Mouse (Mus musculus): ENCODE measurements around the gene Olfr661. TPM values are rescaled to one million over a fixed set of nuclear protein-coding genes. Genes with fewer than 3 reads are reported as not detected.

Olfr661 gene
- polyA plus RNA-seq (2021; fragmentation: Nextera tagmentation) = not detected in 2 replicates
- long read RNA-seq, experiment 1 = 0 reads
- long read RNA-seq, experiment 2 = 0 reads

DNA sequence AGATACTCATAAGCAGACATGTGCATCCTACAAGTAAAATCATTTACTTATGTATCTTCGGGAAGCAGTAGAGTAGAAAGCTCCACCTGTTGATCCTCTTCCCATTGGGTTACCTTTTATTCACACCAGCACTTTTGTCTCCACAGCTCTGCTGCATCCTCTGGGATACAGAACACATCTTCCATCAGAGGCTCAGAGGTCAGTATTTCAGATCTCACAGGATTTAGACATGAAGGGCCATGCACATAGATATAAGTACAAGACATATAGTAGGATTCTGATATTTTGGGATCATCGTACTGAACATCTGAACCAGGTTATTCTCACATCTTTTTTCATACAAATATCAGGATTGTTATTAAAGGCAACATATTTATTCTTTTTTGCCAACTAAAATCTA is at the start of gene Olfr661:
Gene Olfr661, plus strand, starts transcription at position 301 of the 400 bp plus-strand sequence.

GRCm38 (mm10) chr7:104646841-104647482 is 39.3 kb upstream of the Olfr661 start, which contains the start of gene Olfr658:
Gene Olfr658, minus strand, starts transcription at chr7:104647305.

DNA sequence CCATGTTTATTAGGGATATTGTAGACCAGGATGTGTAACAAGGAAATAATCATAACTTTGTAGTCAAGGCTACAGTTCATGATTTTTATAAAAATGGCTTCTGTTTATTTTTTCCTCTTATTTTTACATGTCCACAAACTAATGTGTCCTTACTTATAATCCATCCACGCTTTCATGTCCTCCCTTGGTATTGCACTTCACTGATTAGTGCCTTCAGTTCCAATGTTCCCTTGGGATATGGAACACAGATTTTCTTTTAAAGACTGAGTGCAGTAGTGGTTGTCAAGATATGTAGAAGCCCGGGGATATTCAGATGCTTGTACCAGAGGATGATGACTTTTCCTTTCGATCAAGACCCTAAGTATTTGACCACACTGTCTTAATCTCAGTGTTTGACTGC is 19.8 kb upstream of the Olfr661 start, which contains the start of gene Olfr659:
Gene Olfr659, plus strand, starts transcription at position 301 of the 400 bp plus-strand sequence.

Other genes with a start within 250 kb of the Olfr661 start
- 0.59 and 0.65 TPM in 2 replicates for gene Trim30a, start 221.3 kb upstream of the Olfr661 start, polyA plus RNA-seq (2021; fragmentation: Nextera tagmentation)
- 0.40 and 0.46 TPM in 2 replicates for gene Trim30d, start 178.7 kb upstream of the Olfr661 start, polyA plus RNA-seq (2021; fragmentation: Nextera tagmentation)
- gene Olfr651, start 136.4 kb upstream of the Olfr661 start, polyA plus RNA-seq (2021; fragmentation: Nextera tagmentation) = not detected in 2 replicates
- gene Olfr652, start 125.6 kb upstream of the Olfr661 start, polyA plus RNA-seq (2021; fragmentation: Nextera tagmentation) = 0.04 TPM in 1 of 2 replicates, not detected in the other
- not detected in 2 replicates for gene Olfr653, start 109.2 kb upstream of the Olfr661 start, polyA plus RNA-seq (2021; fragmentation: Nextera tagmentation)
- gene Olfr654, start 99.5 kb upstream of the Olfr661 start, polyA plus RNA-seq (2021; fragmentation: Nextera tagmentation) = not detected in 2 replicates
- gene Olfr655, start 84.7 kb upstream of the Olfr661 start, polyA plus RNA-seq (2021; fragmentation: Nextera tagmentation) = not detected in 2 replicates
- gene Olfr656, start 72.5 kb upstream of the Olfr661 start, polyA plus RNA-seq (2021; fragmentation: Nextera tagmentation) = not detected in 2 replicates
- gene Olfr657, start 61.7 kb upstream of the Olfr661 start, polyA plus RNA-seq (2021; fragmentation: Nextera tagmentation) = not detected in 2 replicates
- 0.09 and 0.13 TPM in 2 replicates for gene Olfr658, start 39.2 kb upstream of the Olfr661 start, polyA plus RNA-seq (2021; fragmentation: Nextera tagmentation)
- gene Olfr659, start 19.7 kb upstream of the Olfr661 start, polyA plus RNA-seq (2021; fragmentation: Nextera tagmentation) = not detected in 2 replicates
- not detected in 2 replicates for gene Usp17le, start 91.0 kb downstream of the Olfr661 start, polyA plus RNA-seq (2021; fragmentation: Nextera tagmentation)
- not detected in 2 replicates for gene Usp17lb, start 156.1 kb downstream of the Olfr661 start, polyA plus RNA-seq (2021; fragmentation: Nextera tagmentation)
- gene Usp17la, start 170.5 kb downstream of the Olfr661 start, polyA plus RNA-seq (2021; fragmentation: Nextera tagmentation) = not detected in 2 replicates
- gene Olfr665, start 191.5 kb downstream of the Olfr661 start, polyA plus RNA-seq (2021; fragmentation: Nextera tagmentation) = not detected in 2 replicates
- not detected in 2 replicates for gene Olfr666, start 209.5 kb downstream of the Olfr661 start, polyA plus RNA-seq (2021; fragmentation: Nextera tagmentation)
- not detected in 2 replicates for gene Olfr667, start 235.0 kb downstream of the Olfr661 start, polyA plus RNA-seq (2021; fragmentation: Nextera tagmentation)
- not detected in 2 replicates for gene Olfr668, start 241.6 kb downstream of the Olfr661 start, polyA plus RNA-seq (2021; fragmentation: Nextera tagmentation)
- gene Olfr669, start 247.7 kb downstream of the Olfr661 start, polyA plus RNA-seq (2021; fragmentation: Nextera tagmentation) = not detected in 2 replicates